Mouse (Mus musculus): ENCODE measurements around the gene Numbl.

DNA sequence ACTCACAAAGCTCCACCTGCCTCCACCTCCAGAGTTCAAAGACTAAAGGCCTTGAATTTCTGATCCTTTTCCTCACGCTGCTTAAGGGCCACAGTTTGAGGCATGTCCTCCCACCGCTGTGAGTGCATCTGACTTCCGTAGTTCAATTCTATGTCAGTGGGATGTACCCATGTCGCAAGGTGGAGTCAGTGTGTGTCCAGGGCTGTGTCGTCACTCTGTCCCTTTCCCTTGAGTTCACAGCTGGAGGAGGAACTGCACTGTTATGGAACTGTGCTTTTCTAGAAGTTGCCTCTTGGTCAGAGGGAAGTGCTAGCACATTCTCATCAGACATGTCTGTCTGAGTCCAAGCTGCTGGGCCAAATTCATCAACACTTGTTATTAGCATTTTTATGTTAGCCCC lies 19.7 kb upstream of the Numbl start:
- no peak for TF ChIP-seq MAFK (IDR thresholded peaks at IDR 0.05; ENCODE audit: insufficient read depth, low read depth, low read length)
- no peak for TF ChIP-seq ZNF384 (IDR thresholded peaks at IDR 0.05; ENCODE audit: low read depth, low read length)
- no peak for TF ChIP-seq HCFC1 (IDR thresholded peaks at IDR 0.05; ENCODE audit: borderline replicate concordance, insufficient read depth, low read length)
- no peak for TF ChIP-seq ZC3H11A (IDR thresholded peaks at IDR 0.05; ENCODE audit: borderline replicate concordance, low read depth, low read length)
